Mouse (Mus musculus): ENCODE measurements around the gene Sh3bgrl. TPM values are rescaled to one million over a fixed set of nuclear protein-coding genes. Genes with fewer than 3 reads are reported as not detected.
"Not testable (repeated sequence)": the region's sequence is repeated elsewhere in the genome, so short reads cannot be mapped to it uniquely, and the experiment has no call there.

Gene Sh3bgrl
- polyA plus RNA-seq (2015; fragmentation: Nextera tagmentation; extraction: Ambion mirVana): 124 and 132 TPM in 2 replicates

GRCm38 (mm10) chrX:109095245-109096242 lies at the start of gene Sh3bgrl:
Gene Sh3bgrl (plus strand): TSS chrX:109095365.
- WGBS: 16% methylated on average over 26 of the region's 26 CpGs
- peak; percentile 99 for ATAC-seq (ENCODE audit: insufficient read depth, low FRiP score, low read depth)
- Histone ChIP-seq H3K9ac (peak within 1 kb of the TSS; percentile 41; the same call in 1 of the 2 replicates), H3K36me3 (no peaks in the 10 kb centered on the region), H3K4me3 (replicated peaks) (peak within 1 kb of the TSS; percentile 55), H3K9me3 (no peaks in the 10 kb centered on the region), H3K4me2 (peak within 1 kb of the TSS; percentile 49), H3K27me3 (replicated peaks) (no peaks in the 10 kb centered on the region), H3K4me1 (no peaks in the 10 kb centered on the region), H3K27ac (peak within 1 kb of the TSS; percentile 87)

- Histone ChIP-seq H3K27ac (no peak overlapping the region), H3K9me3 (no peaks in the 10 kb centered on the region), H3K27me3 (replicated peaks) (no peaks in the 10 kb centered on the region), H3K9ac (no peak overlapping the region), H3K4me2 (no peak overlapping the region), H3K36me3 (no peaks in the 10 kb centered on the region), H3K4me3 (replicated peaks) (no peak overlapping the region), H3K4me1 (no peaks in the 10 kb centered on the region)
- ATAC-seq (ENCODE audit: insufficient read depth, low FRiP score, low read depth): no peak
- WGBS: 43% methylated on average over 1 of the region's 1 CpGs
Measured at GRCm38 (mm10) chrX:109047773-109048172, 47.4 kb upstream of the Sh3bgrl start.

GRCm38 (mm10) chrX:109071719-109072118 lies 23.4 kb upstream of the Sh3bgrl start:
- 76% methylated on average over 3 of the region's 3 CpGs for WGBS
- Histone ChIP-seq H3K9ac (no peak overlapping the region), H3K27ac (no peak overlapping the region), H3K9me3 (no peaks in the 10 kb centered on the region), H3K4me2 (no peak overlapping the region), H3K4me1 (no peaks in the 10 kb centered on the region), H3K4me3 (replicated peaks) (no peak overlapping the region), H3K27me3 (replicated peaks) (no peaks in the 10 kb centered on the region), H3K36me3 (no peaks in the 10 kb centered on the region)
- no peak for ATAC-seq (ENCODE audit: insufficient read depth, low FRiP score, low read depth)

- Histone ChIP-seq H3K36me3 (no peaks in the 10 kb centered on the region), H3K27me3 (replicated peaks) (no peaks in the 10 kb centered on the region), H3K4me2 (no peak overlapping the region), H3K9me3 (no peaks in the 10 kb centered on the region), H3K4me1 (no peaks in the 10 kb centered on the region), H3K9ac (no peak overlapping the region), H3K27ac (no peak overlapping the region), H3K4me3 (replicated peaks) (no peak overlapping the region)
- no peak for ATAC-seq (ENCODE audit: insufficient read depth, low FRiP score, low read depth)
- 71% methylated on average over 1 of the region's 1 CpGs for WGBS
Measured at GRCm38 (mm10) chrX:109075716-109076115, 19.4 kb upstream of the Sh3bgrl start.

- Histone ChIP-seq H3K4me1 (no peaks in the 10 kb centered on the region), H3K27ac (no peak overlapping the region), H3K9me3 (no peaks in the 10 kb centered on the region), H3K4me2 (no peak overlapping the region), H3K27me3 (replicated peaks) (no peaks in the 10 kb centered on the region), H3K36me3 (no peaks in the 10 kb centered on the region), H3K9ac (no peak overlapping the region), H3K4me3 (replicated peaks) (no peak overlapping the region)
- WGBS: 12% methylated on average over 3 of the region's 3 CpGs
- no peak for ATAC-seq (ENCODE audit: insufficient read depth, low FRiP score, low read depth)
Measured at GRCm38 (mm10) chrX:109076355-109076754, 18.8 kb upstream of the Sh3bgrl start.

GRCm38 (mm10) chrX:109079354-109079753 lies 15.8 kb upstream of the Sh3bgrl start:
- H3K9ac ChIP-seq; H3K9me3 ChIP-seq; H3K4me2 ChIP-seq; H3K36me3 ChIP-seq; H3K27me3 ChIP-seq (replicated peaks); H3K4me3 ChIP-seq (replicated peaks); H3K27ac ChIP-seq; H3K4me1 ChIP-seq; ATAC-seq (ENCODE audit: insufficient read depth, low FRiP score, low read depth): not testable (repeated sequence)
- 84% methylated on average over 4 of the region's 4 CpGs for WGBS

GRCm38 (mm10) chrX:109087073-109087472 lies 8.1 kb upstream of the Sh3bgrl start:
- H3K9ac ChIP-seq: no peak overlapping the region

GRCm38 (mm10) chrX:109094800-109095199 lies 365 bp upstream of the Sh3bgrl start:
- Histone ChIP-seq H3K27me3 (replicated peaks) (no peaks in the 10 kb centered on the region), H3K4me1 (no peaks in the 10 kb centered on the region), H3K9ac (no peak overlapping the region), H3K27ac (peak overlapping the region; percentile 65; the same call in 1 of the 2 replicates), H3K4me2 (peak overlapping the region; percentile 36; the same call in 1 of the 2 replicates), H3K36me3 (no peaks in the 10 kb centered on the region), H3K4me3 (replicated peaks) (peak overlapping the region; percentile 55), H3K9me3 (no peaks in the 10 kb centered on the region)
- 13% methylated on average over 4 of the region's 4 CpGs for WGBS
- ATAC-seq (ENCODE audit: insufficient read depth, low FRiP score, low read depth): no peak

More at GRCm38 (mm10) chrX:109087073-109087472, 8.1 kb upstream of the Sh3bgrl start:
- H3K27ac ChIP-seq: no peak overlapping the region
- H3K4me1 ChIP-seq: no peaks in the 10 kb centered on the region
- no peaks in the 10 kb centered on the region for H3K36me3 ChIP-seq
- no peaks in the 10 kb centered on the region for H3K27me3 ChIP-seq (replicated peaks)
- no peak overlapping the region for H3K4me3 ChIP-seq (replicated peaks)
- H3K9me3 ChIP-seq: no peaks in the 10 kb centered on the region
- no peak for ATAC-seq (ENCODE audit: insufficient read depth, low FRiP score, low read depth)
- no peak overlapping the region for H3K4me2 ChIP-seq

GRCm38 (mm10) chrX:109098511-109098910 lies 3.3 kb downstream of the Sh3bgrl start:
- 57% methylated on average over 1 of the region's 1 CpGs for WGBS
- Histone ChIP-seq H3K27ac (no peak overlapping the region), H3K27me3 (replicated peaks) (no peaks in the 10 kb centered on the region), H3K9ac (no peak overlapping the region), H3K36me3 (no peaks in the 10 kb centered on the region), H3K4me3 (replicated peaks) (no peak overlapping the region), H3K4me2 (no peak overlapping the region), H3K4me1 (no peaks in the 10 kb centered on the region), H3K9me3 (no peaks in the 10 kb centered on the region)
- no peak for ATAC-seq (ENCODE audit: insufficient read depth, low FRiP score, low read depth)

- no peak for ATAC-seq (ENCODE audit: insufficient read depth, low FRiP score, low read depth)
- WGBS: 91% methylated on average over 2 of the region's 2 CpGs
- H3K36me3 ChIP-seq: no peaks in the 10 kb centered on the region
- no peaks in the 10 kb centered on the region for H3K27me3 ChIP-seq (replicated peaks)
- no peak overlapping the region for H3K9ac ChIP-seq
- no peak overlapping the region for H3K4me2 ChIP-seq
- no peak overlapping the region for H3K27ac ChIP-seq
- no peak overlapping the region for H3K4me3 ChIP-seq (replicated peaks)
- no peaks in the 10 kb centered on the region for H3K4me1 ChIP-seq
- H3K9me3 ChIP-seq: no peaks in the 10 kb centered on the region
Measured at GRCm38 (mm10) chrX:109100441-109100840, 5.3 kb downstream of the Sh3bgrl start.

GRCm38 (mm10) chrX:109108117-109108805 lies 13.1 kb downstream of the Sh3bgrl start:
- Histone ChIP-seq H3K27me3 (replicated peaks) (no peaks in the 10 kb centered on the region), H3K4me2 (no peak overlapping the region), H3K4me1 (no peaks in the 10 kb centered on the region), H3K9ac (no peak overlapping the region), H3K9me3 (no peaks in the 10 kb centered on the region), H3K36me3 (no peaks in the 10 kb centered on the region), H3K27ac (no peak overlapping the region), H3K4me3 (replicated peaks) (no peak overlapping the region)
- ATAC-seq (ENCODE audit: insufficient read depth, low FRiP score, low read depth): no peak
- 38% methylated on average over 1 of the region's 1 CpGs for WGBS

- H3K4me1 ChIP-seq: no peaks in the 10 kb centered on the region
- no peak overlapping the region for H3K4me2 ChIP-seq
- H3K36me3 ChIP-seq: no peaks in the 10 kb centered on the region
- no peaks in the 10 kb centered on the region for H3K9me3 ChIP-seq
- 80% methylated on average over 1 of the region's 1 CpGs for WGBS
- H3K9ac ChIP-seq: no peak overlapping the region
- no peaks in the 10 kb centered on the region for H3K27me3 ChIP-seq (replicated peaks)
- H3K27ac ChIP-seq: no peak overlapping the region
- H3K4me3 ChIP-seq (replicated peaks): no peak overlapping the region
- ATAC-seq (ENCODE audit: insufficient read depth, low FRiP score, low read depth): no peak
Measured at GRCm38 (mm10) chrX:109112885-109113284, 17.7 kb downstream of the Sh3bgrl start.

Measured in stomach, embryonic 15.5 days (tissue).